ENCODE assay signal across 24 mouse cellular contexts in the genomic region with DNA sequence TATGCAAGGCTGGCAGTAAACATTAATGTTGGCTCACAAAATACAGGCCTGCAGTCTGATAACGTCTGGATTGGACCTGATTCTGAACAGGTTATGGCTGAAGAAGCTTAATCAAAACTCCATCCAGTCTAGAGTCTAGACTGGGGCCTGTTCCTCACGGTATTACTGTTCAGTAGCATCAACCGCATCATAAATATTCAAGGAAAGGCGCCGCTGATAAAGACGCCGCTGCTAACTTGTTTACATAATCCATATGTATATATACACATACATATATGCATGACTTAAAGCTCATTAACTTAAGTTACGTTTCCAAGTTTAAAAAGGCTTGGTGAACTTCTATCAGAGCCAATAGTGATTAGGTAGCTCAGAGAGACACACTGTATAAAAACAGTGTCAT.
DNase-seq lines count a peak whose midpoint lies in the region; ATAC-seq and TF ChIP-seq lines count a peak whose summit lies in the region.
"Had no signal": no experiment of that assay in that cellular context is flagged by ENCODE, and none has a peak within 500 bp of the region (broad histone marks: within the 10 kb centered on the region; RNA-seq: fewer than 3 reads in every experiment).

No protein-coding gene starts in this region.

- no peak for TF ChIP-seq CTCF in brain, embryonic 14.5 days (IDR thresholded peaks at IDR 0.05; ENCODE audit: borderline replicate concordance, extremely low read depth, insufficient read depth, insufficient read length)

- H3K27ac ChIP-seq in forebrain, embryonic 14.5 days (ENCODE audit: low read depth, low read length) = no peak overlapping the region
- H3K27ac ChIP-seq in forebrain, embryonic 13.5 days = no peak overlapping the region
- H3K27ac ChIP-seq in forebrain, embryonic 16.5 days (ENCODE audit: low read length) = 0 out of 2 replicates have a peak overlapping the region, but pooled peaks have one; percentile 41
- no peak overlapping the region for H3K27ac ChIP-seq in forebrain, embryonic 11.5 days (ENCODE audit: low read depth, low read length)
- H3K27ac ChIP-seq: embryonic facial prominence, embryonic 10.5 days; embryonic facial prominence, embryonic 12.5 days had no signal

- H3K27me3 ChIP-seq in forebrain, embryonic 14.5 days (replicated peaks; ENCODE audit: control insufficient read depth, insufficient read depth, low read length) = no peaks in the 10 kb centered on the region
- no peaks in the 10 kb centered on the region for H3K27me3 ChIP-seq in forebrain, embryonic 13.5 days
- H3K27me3 ChIP-seq in forebrain, embryonic 16.5 days (replicated peaks; ENCODE audit: control insufficient read depth, insufficient read depth, low read length) = no peaks in the 10 kb centered on the region
- H3K27me3 ChIP-seq in forebrain, embryonic 11.5 days (ENCODE audit: control insufficient read depth, insufficient read depth, low read length) = no peaks in the 10 kb centered on the region
- H3K27me3 ChIP-seq: CH12.LX; embryonic facial prominence, embryonic 12.5 days; Patski had no signal

- no peaks in the 10 kb centered on the region for H3K36me3 ChIP-seq in forebrain, embryonic 14.5 days (ENCODE audit: control insufficient read depth, insufficient read depth, low read length)
- H3K36me3 ChIP-seq in forebrain, embryonic 13.5 days (ENCODE audit: poor library complexity, severe bottlenecking) = peaks cover 6% of the 10 kb centered on the region; the same call in 1 of the 2 replicates
- 0 out of 2 replicates have a peak, but pooled peaks cover 2% of the 10 kb centered on the region for H3K36me3 ChIP-seq in forebrain, embryonic 16.5 days (ENCODE audit: control insufficient read depth, insufficient read depth)
- no peaks in the 10 kb centered on the region for H3K36me3 ChIP-seq in forebrain, embryonic 11.5 days (ENCODE audit: control insufficient read depth, insufficient read depth, low read length)
- H3K36me3 ChIP-seq: embryonic facial prominence, embryonic 10.5 days; embryonic facial prominence, embryonic 12.5 days; G1E had no signal

- intact Hi-C loops in heart, postnatal 14 days (cut with DNase I) = loop anchor here (5.0 kb wide), 1 partner anchor 1191 kb away; no protein-coding TSS in a partner anchor

- no peak for TF ChIP-seq POLR2A in brain, embryonic 14.5 days (IDR thresholded peaks at IDR 0.05; ENCODE audit: borderline replicate concordance, extremely low read depth, insufficient read depth, insufficient read length, poor library complexity, severe bottlenecking)

- H3K9ac ChIP-seq in forebrain, embryonic 14.5 days (ENCODE audit: low read length) = no peak overlapping the region
- H3K9ac ChIP-seq in forebrain, embryonic 13.5 days = no peak overlapping the region
- no peak overlapping the region for H3K9ac ChIP-seq in forebrain, embryonic 16.5 days (replicated peaks; ENCODE audit: low read depth, low read length)
- no peak overlapping the region for H3K9ac ChIP-seq in forebrain, embryonic 11.5 days (ENCODE audit: low read length)
- H3K9ac ChIP-seq: embryonic facial prominence, embryonic 12.5 days had no signal

- whole genome bisulfite sequencing in forebrain, embryonic 14.5 days = 76% methylated on average over 8 of the region's 8 CpGs
- 78% methylated on average over 8 of the region's 8 CpGs for WGBS in forebrain, embryonic 13.5 days
- 60% methylated on average over 8 of the region's 8 CpGs for WGBS in forebrain, embryonic 16.5 days
- 85% methylated on average over 8 of the region's 8 CpGs for WGBS in forebrain, embryonic 11.5 days

- peak; percentile 16 for DNase-seq in forebrain, embryonic 14.5 days (ENCODE audit: low spot score)
- no peak for DNase-seq in forebrain, embryonic 11.5 days (ENCODE audit: low spot score)
- DNase-seq in heart, adult 11 months = peak; percentile 25
- no peak for DNase-seq in heart, postnatal 14 days
- DNase-seq in brain, embryonic 14.5 days (ENCODE audit: low read depth) = peak; percentile 14
- DNase-seq in cerebellum, adult 18-20 months = no peak
- DNase-seq: adrenal gland, adult 8-10 months; adrenal gland, postnatal 14 days; adrenal gland, postnatal 36 days; B cell, adult 2 months; cerebellum, adult 11 months; cerebellum, adult 2 months; cerebellum, adult 9-10 months; cerebellum, postnatal 10 days; cerebellum, postnatal 25 days had no signal

- H3K4me3 ChIP-seq in forebrain, embryonic 14.5 days (ENCODE audit: low read depth, low read length) = no peak overlapping the region
- no peak overlapping the region for H3K4me3 ChIP-seq in forebrain, embryonic 13.5 days
- no peak overlapping the region for H3K4me3 ChIP-seq in forebrain, embryonic 16.5 days (replicated peaks; ENCODE audit: low read length)
- no peak overlapping the region for H3K4me3 ChIP-seq in forebrain, embryonic 11.5 days (ENCODE audit: low read depth, low read length)
- H3K4me3 ChIP-seq: embryonic facial prominence, embryonic 10.5 days; embryonic facial prominence, embryonic 12.5 days had no signal

- no peak overlapping the region for H3K4me2 ChIP-seq in forebrain, embryonic 14.5 days (ENCODE audit: low read length)
- H3K4me2 ChIP-seq in forebrain, embryonic 13.5 days = no peak overlapping the region
- H3K4me2 ChIP-seq in forebrain, embryonic 16.5 days (ENCODE audit: low read length) = no peak overlapping the region
- H3K4me2 ChIP-seq in forebrain, embryonic 11.5 days (ENCODE audit: low read depth, low read length, severe bottlenecking) = no peak overlapping the region
- H3K4me2 ChIP-seq: embryonic facial prominence, embryonic 12.5 days had no signal

- no peaks in the 10 kb centered on the region; the same call in 1 of the 2 replicates for H3K4me1 ChIP-seq in forebrain, embryonic 14.5 days (ENCODE audit: control insufficient read depth, insufficient read depth, low read length)
- no peaks in the 10 kb centered on the region for H3K4me1 ChIP-seq in forebrain, embryonic 13.5 days
- H3K4me1 ChIP-seq in forebrain, embryonic 16.5 days (replicated peaks; ENCODE audit: control insufficient read depth, insufficient read depth, low read length) = no peaks in the 10 kb centered on the region
- no peaks in the 10 kb centered on the region for H3K4me1 ChIP-seq in forebrain, embryonic 11.5 days (replicated peaks; ENCODE audit: control insufficient read depth, insufficient read depth, low read length)
- H3K4me1 ChIP-seq: embryonic facial prominence, embryonic 10.5 days; embryonic facial prominence, embryonic 12.5 days had no signal

- H3K9me3 ChIP-seq in forebrain, embryonic 14.5 days (replicated peaks; ENCODE audit: control insufficient read depth, low read length) = no peaks in the 10 kb centered on the region
- H3K9me3 ChIP-seq in forebrain, embryonic 13.5 days (replicated peaks) = no peaks in the 10 kb centered on the region
- no peaks in the 10 kb centered on the region for H3K9me3 ChIP-seq in forebrain, embryonic 16.5 days (ENCODE audit: control insufficient read depth, low read length)
- H3K9me3 ChIP-seq in forebrain, embryonic 11.5 days (ENCODE audit: control insufficient read depth, low read length) = no peaks in the 10 kb centered on the region
- H3K9me3 ChIP-seq: embryonic facial prominence, embryonic 10.5 days; embryonic facial prominence, embryonic 12.5 days had no signal

- ATAC-seq in forebrain, embryonic 14.5 days = no peak
- no peak; the same call in 1 of the 2 replicates for ATAC-seq in forebrain, embryonic 13.5 days
- ATAC-seq in forebrain, embryonic 16.5 days = peak; percentile 72
- no peak for ATAC-seq in forebrain, embryonic 11.5 days (replicated peaks; ENCODE audit: low FRiP score)
- ATAC-seq: activated CD4-positive, CD25-positive, alpha-beta regulatory T cell, adult 4 months; CD4-positive, CD25-positive, alpha-beta regulatory T cell, adult 4 months; Patski had no signal

Comparison
In these comparisons a context has a peak if more than half of its experiments do, and no peak if none do; other contexts are left out.
1. DNase-seq: peak in forebrain, embryonic 14.5 days (single experiment), heart, adult 11 months (single experiment) and brain, embryonic 14.5 days (single experiment); none in forebrain, embryonic 11.5 days (single experiment), heart, postnatal 14 days (0 of 2) and cerebellum, adult 18-20 months (0 of 2).